Mouse (Mus musculus): ENCODE measurements at regions not wholly inside any gene's neighbourhood (a gene's known extent, or its start where the extent isn't known, plus 50 kb on each side); places are given as distances from the start of the nearest gene placed in this dataset.

- no peak for TF ChIP-seq CTCF (IDR thresholded peaks at IDR 0.05)
- TF ChIP-seq POLR2A (IDR thresholded peaks at IDR 0.05; ENCODE audit: insufficient read depth, low read depth, low read length), result no peak
These were observed 116.5 kb upstream of the Cnot2 start for GRCm38 (mm10) chr10:116697628-116698316.

Data from heart, adult 2 months (tissue).